Mouse (Mus musculus) skeletal muscle tissue, adult 2 months (tissue): ENCODE data around the gene Plcl1.

Experiments
- DNase-seq: peaks from one replicate; pipeline ENCODE4 v3.0.0-alpha.2; 2012; ENCODE audit warnings: low read depth, low spot score

Plcl1 gene

DNA sequence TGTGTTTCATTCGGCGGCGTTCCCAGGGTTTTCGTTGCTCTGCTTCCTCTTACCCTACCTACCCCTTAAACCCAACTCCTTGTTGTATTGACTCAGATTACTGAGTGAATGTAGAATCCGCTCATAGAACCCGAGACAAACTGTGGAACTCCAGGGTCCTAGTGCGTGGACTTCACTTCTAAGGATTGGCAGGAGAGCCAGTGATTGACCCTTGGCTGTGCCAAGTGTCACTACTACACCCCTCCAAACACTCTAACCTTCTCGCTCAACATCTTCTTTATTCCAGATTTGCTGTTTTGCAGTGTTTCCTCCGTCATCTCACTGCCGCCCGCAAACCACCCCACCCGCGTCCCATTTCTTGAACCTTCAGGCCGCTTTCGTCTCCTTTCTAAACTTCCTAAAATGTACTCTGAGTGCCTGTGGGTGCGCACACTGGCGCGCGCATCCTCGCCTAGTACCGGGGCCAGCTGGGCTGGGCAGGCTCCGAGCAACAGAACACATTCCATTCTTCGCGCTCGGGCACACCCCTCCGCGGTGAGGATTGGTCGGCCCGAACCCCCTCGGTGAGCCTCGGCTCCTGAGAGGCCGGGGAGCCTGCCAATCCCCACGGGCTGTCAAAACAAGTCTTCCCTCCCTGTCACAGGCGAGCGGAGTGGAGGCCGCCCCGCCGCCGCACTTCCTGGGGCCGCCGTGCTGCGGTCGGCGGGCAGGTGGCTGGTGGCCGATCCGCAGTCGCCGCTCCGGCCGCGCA, at the start of gene Plcl1:
Plcl1 (plus strand) TSS at position 650 of the 751 bp plus-strand sequence.
- peak; percentile 93 for DNase-seq

DNA sequence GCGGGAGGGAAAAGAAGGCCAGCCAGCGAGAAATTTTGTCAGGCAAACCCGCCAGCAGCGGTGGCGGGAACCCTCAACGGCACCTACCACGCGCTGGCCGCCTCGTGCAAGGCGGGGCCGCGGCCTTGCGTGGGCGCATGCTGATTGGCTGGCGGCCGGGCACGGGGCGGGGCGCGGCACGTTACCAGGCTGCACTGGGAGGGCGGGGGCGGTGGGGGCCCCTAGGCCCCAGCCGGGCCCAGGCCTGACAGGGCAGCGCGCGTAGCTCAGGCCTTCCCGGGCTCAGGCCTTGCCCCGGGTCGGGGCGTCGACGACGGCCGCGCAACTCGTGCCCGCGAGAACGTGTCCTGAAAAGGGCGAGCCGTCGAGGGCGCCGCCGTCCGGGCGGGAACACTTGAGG, 43.1 kb upstream of the Plcl1 start:
- DNase-seq: no peak

DNA sequence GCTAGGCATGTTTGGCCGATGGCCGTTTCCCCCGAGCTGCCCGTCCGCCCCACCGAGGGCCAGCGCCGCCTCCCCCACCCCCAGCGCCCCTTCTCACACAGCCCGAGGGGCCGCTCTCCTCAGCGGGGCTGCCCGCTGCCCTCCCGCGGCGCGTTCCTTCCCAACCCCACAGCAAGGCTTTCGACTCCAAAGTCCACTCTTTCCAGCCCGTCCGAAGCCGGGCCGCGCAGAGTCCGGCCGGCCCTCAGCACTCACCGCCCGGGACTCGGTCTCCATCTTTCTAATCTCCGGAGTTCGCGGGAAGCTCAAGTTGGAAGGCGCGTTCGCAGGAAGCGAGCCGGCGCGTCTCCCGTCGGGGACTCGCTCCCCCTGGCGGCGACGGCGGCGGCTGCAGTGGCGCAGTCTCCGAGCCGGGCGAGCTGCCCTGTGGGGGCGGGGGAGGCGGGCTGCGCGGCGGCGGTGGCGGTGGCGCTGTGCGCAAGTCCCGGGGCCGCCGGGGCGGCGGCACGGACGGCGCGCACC, 42.6 kb upstream of the Plcl1 start, which contains the start of gene Boll:
Boll (minus strand) TSS at position 426 of the 522 bp plus-strand sequence.
- no peak for DNase-seq

DNA sequence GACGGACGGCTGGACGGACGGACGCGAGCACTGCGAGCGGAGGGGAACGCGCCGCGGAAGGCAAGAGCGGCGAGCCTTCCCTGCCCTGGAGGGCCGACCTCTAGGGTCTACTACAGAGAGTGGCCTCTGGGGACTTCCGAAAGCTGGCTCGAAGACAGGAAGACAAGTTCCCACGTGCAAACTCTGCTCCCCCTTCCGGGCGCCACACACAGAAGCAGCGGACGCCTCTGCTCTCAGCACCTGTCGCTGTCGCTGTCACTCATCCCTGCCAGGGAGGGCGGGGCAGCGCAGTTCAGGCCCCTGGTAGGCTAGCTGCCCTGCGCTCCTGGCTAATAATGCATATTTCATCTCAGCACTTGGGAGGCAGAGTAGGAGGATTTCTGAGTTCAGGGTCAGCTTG, 42.1 kb upstream of the Plcl1 start:
- DNase-seq: peak; percentile 19

DNA sequence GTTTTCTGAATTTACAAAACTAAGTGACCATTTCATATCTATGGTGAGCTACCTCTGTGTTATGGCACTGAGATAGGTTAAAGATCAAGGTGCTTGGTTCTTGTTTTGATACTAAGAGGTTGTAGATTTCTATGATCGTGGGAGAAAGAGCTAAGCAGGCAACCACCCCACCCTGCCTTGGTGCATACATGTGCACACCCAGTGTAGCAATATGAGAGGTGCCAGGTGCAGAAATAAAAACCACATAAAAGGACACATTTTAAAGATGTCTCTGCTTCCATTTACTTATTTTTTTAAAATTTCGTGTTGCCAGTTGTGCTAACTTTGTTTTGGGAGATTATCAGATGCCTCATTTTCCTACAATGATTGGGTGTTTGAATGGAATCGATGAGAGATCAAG, 33.1 kb upstream of the Plcl1 start:
- DNase-seq: no peak

DNA sequence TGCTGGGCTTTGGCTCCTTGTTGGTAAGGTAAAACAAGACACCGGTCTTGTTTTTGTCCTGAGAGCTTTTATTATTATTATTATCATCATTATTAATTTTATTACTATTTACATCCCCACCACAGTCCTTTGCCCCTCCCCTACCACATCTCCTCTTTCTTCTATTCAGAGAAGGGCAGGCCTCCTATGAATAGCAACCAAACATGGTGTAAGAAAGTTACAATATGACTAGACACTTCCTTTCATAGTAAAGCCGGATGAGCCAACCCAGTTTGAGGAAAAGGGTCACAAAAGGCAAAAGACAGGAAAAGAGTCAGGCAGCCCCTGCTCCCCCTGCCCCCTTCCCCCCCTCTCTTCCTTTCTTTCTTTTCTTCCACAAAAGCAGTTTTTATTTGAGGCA, 25.2 kb upstream of the Plcl1 start:
- DNase-seq: no peak

DNA sequence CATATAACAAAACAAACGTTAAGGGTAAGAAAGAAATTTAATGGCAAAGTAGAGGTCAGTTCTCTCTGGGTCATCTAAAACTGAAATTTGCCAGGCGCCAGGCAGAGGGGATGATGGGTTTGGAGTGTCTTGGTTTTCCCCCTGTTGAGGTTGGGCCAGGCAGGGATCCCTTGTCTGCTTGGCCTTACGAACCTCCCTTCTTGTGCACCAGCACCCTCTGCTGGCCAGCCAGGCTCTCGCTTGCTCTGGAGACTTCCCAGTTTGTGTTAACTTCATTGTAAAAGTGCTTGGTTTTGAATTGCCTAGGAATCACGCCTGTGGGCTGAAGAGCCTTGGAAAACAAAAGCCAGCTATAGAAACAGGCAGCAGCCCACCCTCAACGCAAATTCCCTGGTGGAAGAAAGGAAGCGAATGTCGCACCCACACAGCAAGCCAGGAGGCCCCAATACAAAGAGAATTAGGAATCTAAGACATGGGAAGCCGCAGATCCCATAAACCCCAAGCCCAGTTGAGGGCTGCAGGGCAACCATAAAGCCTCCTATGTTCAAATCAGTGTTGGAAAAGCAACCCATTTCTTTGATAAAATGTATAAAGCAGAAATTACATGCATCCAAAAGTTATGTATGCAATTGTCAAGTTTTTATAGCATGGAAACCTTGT, 22.5 kb upstream of the Plcl1 start:
- peak; percentile 45 for DNase-seq

DNA sequence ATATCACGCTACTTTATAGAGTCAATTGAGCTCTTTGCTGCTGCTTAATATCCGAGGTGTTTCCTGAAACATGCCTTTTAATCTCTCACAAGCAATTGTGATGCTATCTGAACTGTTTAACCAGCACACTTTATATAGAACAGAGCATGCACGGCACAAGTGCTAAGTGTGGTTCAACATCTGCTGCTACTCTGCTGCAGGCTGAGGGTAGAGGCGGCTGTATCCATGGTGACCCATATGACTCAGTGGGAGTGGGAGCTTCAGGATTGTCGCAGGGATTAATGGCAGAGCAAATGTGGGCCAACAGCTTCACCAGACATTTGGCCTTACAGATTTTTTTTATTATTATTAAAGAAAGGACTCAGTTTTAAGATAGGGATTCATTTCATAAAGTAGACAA, 5.8 kb upstream of the Plcl1 start:
- DNase-seq: no peak

DNA sequence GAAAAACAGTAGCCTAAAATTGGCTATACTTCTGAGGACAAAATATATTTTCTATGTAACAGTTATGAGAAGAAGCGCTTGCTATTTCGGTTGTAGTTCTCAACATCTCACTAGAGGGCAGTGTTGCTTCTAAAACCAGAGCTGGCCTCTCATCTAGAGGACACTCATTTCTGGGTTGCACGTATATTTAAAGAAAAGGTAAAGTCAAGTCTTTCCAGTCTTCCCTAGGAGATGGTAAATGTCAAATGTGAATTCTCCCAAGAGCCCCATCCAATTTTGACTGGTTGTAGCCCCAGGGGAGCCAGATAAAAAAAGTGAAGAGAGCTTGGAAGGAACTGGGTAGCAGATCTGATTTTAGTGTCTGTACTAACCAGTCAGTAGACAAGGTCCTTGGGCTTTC, 1.3 kb upstream of the Plcl1 start:
- DNase-seq: peak; percentile 56

DNA sequence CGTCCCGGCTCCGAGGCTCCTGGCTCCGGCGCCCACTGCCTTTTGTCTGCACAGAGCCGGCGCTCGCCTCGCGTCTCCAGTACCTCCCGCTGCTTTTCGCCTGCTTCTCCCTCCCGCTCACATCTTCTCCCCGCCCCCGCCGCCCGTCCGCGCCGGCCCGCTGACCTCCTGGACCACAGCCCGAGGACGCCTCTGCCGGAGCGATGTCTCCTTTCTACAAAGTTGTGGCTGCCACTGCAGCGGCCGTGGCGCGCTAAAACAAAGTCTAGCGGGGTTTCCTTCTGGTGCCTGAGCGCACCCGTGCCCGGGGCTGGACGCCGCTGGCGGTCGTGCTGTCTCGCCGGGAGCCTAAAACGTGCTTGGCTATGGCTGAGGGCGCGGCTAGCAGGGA, 297 bp downstream of the Plcl1 start:
- DNase-seq: no peak

DNA sequence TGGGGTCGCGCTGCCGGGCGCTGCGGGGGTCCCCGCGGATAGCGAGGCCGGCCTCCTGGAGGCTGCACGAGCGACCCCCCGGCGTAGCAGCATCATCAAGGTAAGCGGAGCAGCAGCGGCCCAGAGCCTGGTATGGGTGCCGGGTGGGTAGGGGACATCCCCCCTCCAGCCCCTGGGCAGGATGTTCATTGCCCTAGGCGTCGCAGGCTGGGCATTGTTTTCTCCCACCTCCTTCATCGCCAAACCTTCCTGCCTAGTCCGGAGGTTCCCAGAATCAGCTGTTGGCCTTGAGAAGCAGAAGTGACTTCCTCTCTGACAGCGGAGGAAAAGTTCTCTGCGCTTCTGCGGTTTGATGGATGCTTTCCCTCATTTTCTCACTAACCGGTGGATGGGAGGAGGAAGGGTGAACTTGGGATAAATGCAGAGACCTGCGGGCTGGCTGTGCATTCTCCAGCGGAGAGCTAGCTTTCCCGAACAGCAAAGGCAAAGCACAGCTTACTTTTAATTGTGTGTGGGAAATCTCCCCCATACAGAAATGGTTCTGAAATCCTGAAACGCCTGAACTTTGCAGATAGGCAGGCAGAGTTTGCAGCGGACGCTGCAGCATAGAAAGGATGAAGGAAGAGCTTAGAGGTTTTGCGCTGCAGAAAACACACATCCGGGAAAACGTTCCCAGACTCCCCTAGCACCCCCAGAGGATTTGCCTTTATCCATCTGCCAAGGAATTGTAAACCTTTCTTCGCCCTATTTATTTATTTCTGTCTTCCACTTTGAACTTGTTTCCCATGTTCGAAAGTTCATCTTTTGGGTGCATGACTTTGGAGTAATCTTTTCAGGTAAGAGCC, 1.0 kb downstream of the Plcl1 start:
- no peak for DNase-seq

DNA sequence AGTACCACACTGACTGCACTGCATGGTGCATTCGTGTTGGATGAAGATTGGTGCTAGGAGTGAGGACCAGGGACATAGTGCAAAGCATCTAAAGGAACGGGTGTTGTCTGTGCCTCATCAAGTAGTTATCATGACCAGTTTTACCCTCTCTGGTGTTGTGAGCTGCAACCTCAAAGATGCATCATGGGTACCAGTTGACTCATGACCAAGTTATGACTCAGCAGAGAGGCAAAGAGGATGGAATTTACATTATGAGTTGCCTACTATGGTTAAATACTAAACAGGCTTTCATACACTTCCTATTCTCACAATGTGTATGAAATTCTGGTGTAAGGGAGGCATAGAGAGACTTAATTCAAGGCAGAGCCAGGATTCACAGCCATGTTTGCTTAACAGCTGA, 4.9 kb downstream of the Plcl1 start:
- no peak for DNase-seq

DNA sequence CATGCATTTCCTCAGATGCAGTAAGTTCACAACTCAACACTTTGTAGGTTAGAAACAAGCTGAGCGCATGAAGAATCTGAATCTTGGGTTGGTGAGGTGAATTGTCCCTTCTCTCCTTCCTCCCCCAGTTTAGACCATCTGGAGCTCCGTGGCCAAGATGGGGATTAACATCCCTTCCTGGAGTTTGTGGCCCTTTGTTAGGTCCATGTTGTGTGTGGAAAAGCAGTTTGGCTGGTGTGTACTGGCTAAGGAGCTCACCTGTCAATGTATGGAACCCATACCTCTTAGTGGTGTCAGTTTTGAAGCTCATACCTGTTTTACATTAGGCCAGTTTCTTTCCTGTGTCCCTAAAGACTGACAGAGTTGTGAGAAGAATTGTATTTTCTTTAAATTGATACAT, 5.4 kb downstream of the Plcl1 start:
- DNase-seq: no peak

DNA sequence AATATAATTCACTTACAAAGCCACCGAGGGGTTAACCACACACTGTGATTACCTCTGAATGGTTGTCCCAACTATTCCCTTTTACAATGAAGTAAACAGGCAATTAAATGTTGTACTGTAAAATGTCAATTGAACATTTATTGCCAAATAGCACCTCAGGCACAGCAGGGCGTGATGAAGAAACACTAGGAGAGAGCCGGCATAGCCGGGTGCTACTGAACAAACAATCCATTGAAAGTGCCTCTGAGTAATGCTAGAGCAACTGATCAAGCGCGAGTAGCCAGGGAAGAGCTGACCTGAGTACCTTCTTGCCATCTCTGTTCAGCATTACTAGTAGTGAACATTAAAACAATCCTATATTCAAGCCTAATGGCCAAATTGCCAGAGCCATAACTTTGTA, 6.8 kb downstream of the Plcl1 start:
- no peak for DNase-seq

DNA sequence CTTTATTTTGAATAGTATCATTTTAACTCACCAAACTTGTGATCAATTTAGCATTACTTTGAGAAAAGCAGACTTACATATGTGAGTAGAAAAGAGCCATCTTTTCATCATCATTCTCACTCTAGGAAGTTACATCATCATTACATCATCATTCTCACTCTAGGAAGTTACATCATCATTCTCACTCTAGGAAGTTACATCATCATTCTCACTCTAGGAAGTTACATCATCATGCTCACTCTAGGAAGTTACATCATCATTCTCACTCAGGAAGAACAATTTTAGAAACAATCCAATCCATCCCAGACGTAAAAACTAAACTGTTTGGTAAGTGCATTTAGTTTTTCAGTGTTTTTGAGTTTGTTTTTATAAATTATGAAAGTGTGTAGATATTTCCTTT, 7.8 kb downstream of the Plcl1 start:
- no peak for DNase-seq

DNA sequence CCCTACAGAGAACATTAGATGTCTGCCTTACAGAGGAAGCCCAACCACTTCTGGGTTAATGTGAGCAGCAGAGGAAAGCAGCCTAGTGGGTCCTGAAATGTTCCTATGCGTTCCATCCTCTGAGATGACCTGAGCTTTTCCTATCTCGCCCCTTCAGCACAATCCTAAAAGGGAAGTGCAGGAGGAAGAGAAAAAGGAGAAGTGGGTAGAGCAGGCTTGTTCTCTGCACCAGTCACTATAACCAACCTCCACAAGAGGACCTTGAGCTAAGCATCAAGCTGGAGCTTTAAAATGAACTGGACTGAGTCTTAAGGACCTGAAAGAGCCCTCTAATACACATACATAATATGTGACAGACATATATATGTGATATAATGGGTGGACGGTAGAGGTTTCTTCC, 13.2 kb downstream of the Plcl1 start:
- DNase-seq: no peak

DNA sequence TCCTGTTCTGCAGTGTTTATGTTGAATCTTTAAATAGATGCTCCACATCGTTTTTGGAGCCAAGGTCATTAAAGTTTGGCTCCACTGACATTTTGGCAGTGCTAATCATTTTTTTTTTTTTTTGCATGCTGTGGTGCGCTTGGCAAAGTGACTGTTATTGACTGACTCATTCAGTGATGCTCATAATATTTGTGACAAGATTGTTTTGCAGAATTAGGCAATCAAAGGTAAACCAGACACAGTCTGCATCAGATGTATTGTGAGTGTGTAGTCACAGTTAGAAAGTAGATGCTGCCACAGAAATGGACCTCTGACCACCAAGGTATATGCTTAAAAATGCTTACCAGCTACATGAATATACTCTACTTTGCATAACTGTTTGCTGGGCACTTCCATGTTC, 21.9 kb downstream of the Plcl1 start:
- DNase-seq: no peak

DNA sequence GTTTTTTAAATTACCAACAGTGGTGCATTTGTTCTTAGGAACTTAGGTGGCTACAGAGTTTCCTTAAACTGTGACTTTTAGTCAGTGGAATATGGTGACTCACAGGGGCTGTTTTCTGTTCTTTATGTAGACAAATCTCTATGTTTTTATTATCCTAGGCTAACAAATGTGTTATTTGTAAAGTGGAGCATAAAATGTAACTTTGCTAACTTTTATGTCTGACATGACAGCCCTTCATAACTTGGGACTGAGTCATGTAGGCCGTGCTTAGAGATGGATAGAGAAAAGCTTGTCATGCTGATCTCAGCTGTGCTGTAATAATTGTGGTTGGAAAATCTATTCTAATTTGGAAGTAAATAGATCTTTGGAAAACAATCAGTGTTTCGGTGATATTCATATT, 23.3 kb downstream of the Plcl1 start:
- DNase-seq: no peak

DNA sequence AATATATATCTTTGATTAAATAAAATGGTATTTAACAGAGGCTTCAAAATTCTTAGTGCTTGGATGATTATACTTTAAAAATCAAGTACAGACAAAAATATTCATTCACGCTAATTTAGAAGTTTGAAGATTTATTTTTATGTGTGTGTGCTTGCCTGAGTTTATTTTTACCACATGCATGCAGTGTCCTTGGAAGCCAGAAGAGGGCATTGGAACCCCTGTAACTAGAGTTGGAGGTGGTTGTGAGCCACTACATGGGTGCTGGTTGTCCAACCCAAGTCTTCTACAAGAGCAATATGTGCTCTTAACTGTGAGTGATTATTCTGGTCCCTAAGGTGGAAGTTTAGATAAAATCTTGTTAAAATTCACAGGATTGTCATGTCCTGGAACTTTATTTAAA, 24.0 kb downstream of the Plcl1 start:
- no peak for DNase-seq

DNA sequence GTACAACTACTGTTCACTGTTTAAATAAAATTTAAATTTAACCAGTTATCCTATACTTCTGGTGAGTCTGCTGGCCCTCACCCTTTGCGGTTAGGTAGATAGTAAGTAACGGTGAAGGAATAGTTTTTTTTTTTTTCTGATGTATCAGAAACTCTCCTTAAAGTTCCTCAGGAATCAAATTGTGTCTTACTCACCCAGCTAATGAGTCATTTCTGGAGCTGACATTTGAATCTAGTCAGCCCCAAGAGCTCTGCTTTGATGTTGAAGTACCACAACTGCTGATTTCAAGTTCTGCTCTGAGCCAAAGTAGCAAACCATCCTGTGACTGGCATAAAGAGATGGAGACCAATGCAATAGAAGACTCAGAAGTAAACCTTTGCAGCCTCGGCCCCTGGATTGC, 24.9 kb downstream of the Plcl1 start:
- DNase-seq: no peak

DNA sequence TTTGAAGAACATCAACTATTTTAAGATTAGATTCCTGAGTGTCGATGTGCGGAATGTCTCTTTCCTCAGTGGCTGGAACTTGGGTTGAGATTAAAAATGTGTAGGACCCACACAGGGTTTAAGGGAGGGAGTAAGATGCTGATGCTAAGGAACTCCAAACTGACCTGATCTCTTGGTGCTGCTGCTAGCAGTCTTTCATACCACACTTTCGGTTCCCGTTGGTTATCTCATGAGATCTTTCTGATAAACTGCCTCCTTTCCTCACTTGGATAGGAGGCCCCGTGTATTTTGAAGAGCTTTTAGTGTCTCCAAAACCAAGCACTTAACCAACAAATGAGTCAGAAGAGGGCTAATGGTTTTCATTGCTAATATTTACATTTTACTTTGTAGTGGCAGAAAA, 30.9 kb downstream of the Plcl1 start:
- no peak for DNase-seq

DNA sequence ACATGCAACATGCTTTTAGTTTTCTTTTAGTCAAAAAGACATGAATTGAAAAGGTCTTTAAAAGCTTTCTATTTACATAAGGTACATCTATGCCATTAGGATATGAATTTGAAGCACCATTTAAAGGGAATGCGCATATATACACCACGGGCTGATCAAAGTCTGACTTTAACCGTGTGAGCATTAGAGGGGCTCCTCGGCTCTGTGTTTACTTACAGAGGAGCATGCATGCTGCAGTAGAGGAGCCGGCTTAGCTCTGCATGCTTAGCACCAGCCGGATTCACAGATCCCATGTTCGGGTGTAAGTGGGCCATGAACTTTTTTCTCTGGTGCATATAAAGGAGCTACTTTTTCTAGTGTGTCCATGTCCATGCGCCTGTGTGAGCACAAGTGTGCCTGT, 31.4 kb downstream of the Plcl1 start:
- no peak for DNase-seq
